In genomic region chr17:26125226-26125625, GRCm38 (mm10) we compare ENCODE assay signal across 18 mouse cellular contexts. TPM values are rescaled to one million over a fixed set of nuclear protein-coding genes. Genes with fewer than 3 reads are reported as not detected.
DNase-seq lines count a peak whose midpoint lies in the region; ATAC-seq and TF ChIP-seq lines count a peak whose summit lies in the region.
"Had no signal": no experiment of that assay in that cellular context is flagged by ENCODE, and none has a peak within 500 bp of the region (broad histone marks: within the 10 kb centered on the region; RNA-seq: fewer than 3 reads in every experiment).

No protein-coding gene starts in this region.

- H3K4me1 ChIP-seq in hindbrain, embryonic 10.5 days (replicated peaks): peaks cover 26% of the 10 kb centered on the region
- peaks cover 7% of the 10 kb centered on the region for H3K4me1 ChIP-seq in hindbrain, embryonic 11.5 days (replicated peaks; ENCODE audit: control insufficient read depth, insufficient read depth, low read length)
- peaks cover 27% of the 10 kb centered on the region for H3K4me1 ChIP-seq in liver, embryonic 15.5 days (replicated peaks)
- peaks cover 53% of the 10 kb centered on the region for H3K4me1 ChIP-seq in E14TG2a.4 (replicated peaks; ENCODE audit: low read depth, low read length)
- peaks cover 11% of the 10 kb centered on the region for H3K4me1 ChIP-seq in intestine, embryonic 16.5 days (ENCODE audit: control insufficient read depth, insufficient read depth, low read length)

- peaks cover 58% of the 10 kb centered on the region for H3K36me3 ChIP-seq in hindbrain, embryonic 10.5 days
- H3K36me3 ChIP-seq in hindbrain, embryonic 11.5 days (ENCODE audit: control insufficient read depth, insufficient read depth, low read length): 0 out of 2 replicates have a peak, but pooled peaks cover 3% of the 10 kb centered on the region
- H3K36me3 ChIP-seq in liver, embryonic 15.5 days (replicated peaks): peaks cover 50% of the 10 kb centered on the region
- peaks cover 85% of the 10 kb centered on the region for H3K36me3 ChIP-seq in E14TG2a.4 (ENCODE audit: insufficient read depth, low read length)
- peaks cover 10% of the 10 kb centered on the region for H3K36me3 ChIP-seq in intestine, embryonic 16.5 days (ENCODE audit: control insufficient read depth, insufficient read depth, low read length)

- no peak for ATAC-seq in hindbrain, embryonic 11.5 days (ENCODE audit: low FRiP score)
- ATAC-seq in liver, embryonic 15.5 days (ENCODE audit: insufficient read depth): no peak
- ATAC-seq in intestine, embryonic 16.5 days: no peak
- ATAC-seq: activated CD4-positive, CD25-positive, alpha-beta regulatory T cell, adult 4 months; forebrain, postnatal 0 days; hindbrain, postnatal 0 days; Patski had no signal

- H3K27me3 ChIP-seq in hindbrain, embryonic 10.5 days (ENCODE audit: insufficient read depth, poor library complexity, severe bottlenecking): no peaks in the 10 kb centered on the region
- no peaks in the 10 kb centered on the region for H3K27me3 ChIP-seq in hindbrain, embryonic 11.5 days (ENCODE audit: control insufficient read depth, insufficient read depth, low read length)
- no peaks in the 10 kb centered on the region for H3K27me3 ChIP-seq in liver, embryonic 15.5 days
- no peaks in the 10 kb centered on the region for H3K27me3 ChIP-seq in E14TG2a.4 (ENCODE audit: insufficient read depth, low read length)
- H3K27me3 ChIP-seq in intestine, embryonic 16.5 days (replicated peaks; ENCODE audit: control insufficient read depth, insufficient read depth, low read length): no peaks in the 10 kb centered on the region
- H3K27me3 ChIP-seq: Patski had no signal

- no peaks in the 10 kb centered on the region for H3K9me3 ChIP-seq in hindbrain, embryonic 10.5 days
- no peaks in the 10 kb centered on the region for H3K9me3 ChIP-seq in hindbrain, embryonic 11.5 days (ENCODE audit: control insufficient read depth, low read length)
- no peaks in the 10 kb centered on the region for H3K9me3 ChIP-seq in liver, embryonic 15.5 days (replicated peaks)
- H3K9me3 ChIP-seq in E14TG2a.4 (ENCODE audit: low read length): no peaks in the 10 kb centered on the region
- H3K9me3 ChIP-seq in intestine, embryonic 16.5 days (ENCODE audit: control insufficient read depth, low read length): no peaks in the 10 kb centered on the region
- H3K9me3 ChIP-seq: heart, embryonic 12.5 days; hindbrain, embryonic 13.5 days had no signal

- peak overlapping the region; percentile 16 for H3K4me3 ChIP-seq in hindbrain, embryonic 10.5 days
- H3K4me3 ChIP-seq in hindbrain, embryonic 11.5 days (ENCODE audit: low read depth, low read length): no peak overlapping the region
- H3K4me3 ChIP-seq in liver, embryonic 15.5 days (replicated peaks): no peak overlapping the region
- peak overlapping the region; percentile 43; the same call in 1 of the 2 replicates for H3K4me3 ChIP-seq in E14TG2a.4 (replicated peaks; ENCODE audit: low read length)
- no peak overlapping the region for H3K4me3 ChIP-seq in intestine, embryonic 16.5 days (ENCODE audit: low read length)

- H3K4me2 ChIP-seq in hindbrain, embryonic 11.5 days (replicated peaks; ENCODE audit: low read depth, low read length): no peak overlapping the region
- H3K4me2 ChIP-seq in liver, embryonic 15.5 days: 0 out of 2 replicates have a peak overlapping the region, but pooled peaks have one; percentile 82
- no peak overlapping the region for H3K4me2 ChIP-seq in intestine, embryonic 16.5 days (ENCODE audit: low read depth, low read length)

- TF ChIP-seq CTCF in E14TG2a.4 (conservative IDR thresholded peaks at IDR 0.05; ENCODE audit: low read length): no peak

- no peak overlapping the region for H3K27ac ChIP-seq in hindbrain, embryonic 10.5 days
- no peak overlapping the region for H3K27ac ChIP-seq in hindbrain, embryonic 11.5 days (ENCODE audit: low read depth, low read length)
- no peak overlapping the region for H3K27ac ChIP-seq in liver, embryonic 15.5 days (replicated peaks)
- H3K27ac ChIP-seq in intestine, embryonic 16.5 days (ENCODE audit: low read length): no peak overlapping the region
- H3K27ac ChIP-seq: hindbrain, embryonic 13.5 days; hindbrain, postnatal 0 days had no signal

- no peak overlapping the region for H3K9ac ChIP-seq in hindbrain, embryonic 11.5 days (ENCODE audit: low read depth, low read length)
- H3K9ac ChIP-seq in liver, embryonic 15.5 days: no peak overlapping the region
- no peak overlapping the region for H3K9ac ChIP-seq in intestine, embryonic 16.5 days (ENCODE audit: low read depth, low read length)
- H3K9ac ChIP-seq: forebrain, postnatal 0 days had no signal

- 95% methylated on average over 10 of the region's 10 CpGs for whole genome bisulfite sequencing in hindbrain, embryonic 10.5 days
- 88% methylated on average over 10 of the region's 10 CpGs for WGBS in hindbrain, embryonic 11.5 days
- 84% methylated on average over 10 of the region's 10 CpGs for WGBS in liver, embryonic 15.5 days (ENCODE audit: insufficient replicate concordance)
- WGBS in intestine, embryonic 16.5 days: 91% methylated on average over 10 of the region's 10 CpGs

- DNase-seq in cerebellum, postnatal 25 days: peak; percentile 4 to 13
- no peak for DNase-seq in cerebellum, adult 18-20 months
- no peak for DNase-seq in hindbrain, embryonic 10.5 days (ENCODE audit: low spot score)
- no peak for DNase-seq in hindbrain, embryonic 11.5 days (ENCODE audit: low spot score)
- no peak for DNase-seq in liver
- DNase-seq: adrenal gland, postnatal 14 days; cerebellum, adult 8-10 months; cerebellum, postnatal 36 days; forebrain, postnatal 0 days; gastrocnemius, postnatal 14 days had no signal

RNA-seq across cellular contexts. Expression of gene Mrpl28, which starts 1.9 kb away (rescaled TPM):
- polyA plus RNA-seq in hindbrain, embryonic 10.5 days (2016; fragmentation: Nextera tagmentation; extraction: Ambion mirVana): 301 and 318 TPM in 2 replicates
- polyA plus RNA-seq in hindbrain, embryonic 11.5 days (2014; fragmentation: Nextera tagmentation; extraction: Ambion mirVana): 244 TPM in 2 replicates
- 120 and 124 TPM in 2 replicates for polyA plus RNA-seq in liver, embryonic 15.5 days (2015; fragmentation: Nextera tagmentation; extraction: Ambion mirVana)
- polyA plus RNA-seq in intestine, embryonic 16.5 days (2015; fragmentation: Nextera tagmentation; extraction: Ambion mirVana): 242 and 260 TPM in 2 replicates

RNA-seq across cellular contexts. Expression of gene Tmem8, which starts 12.1 kb away (rescaled TPM):
- 1.8 and 1.9 TPM in 2 replicates for polyA plus RNA-seq in hindbrain, embryonic 10.5 days (2016; fragmentation: Nextera tagmentation; extraction: Ambion mirVana)
- 1.0 and 1.1 TPM in 2 replicates for polyA plus RNA-seq in hindbrain, embryonic 11.5 days (2014; fragmentation: Nextera tagmentation; extraction: Ambion mirVana)
- polyA plus RNA-seq in liver, embryonic 15.5 days (2015; fragmentation: Nextera tagmentation; extraction: Ambion mirVana): 1.5 and 1.7 TPM in 2 replicates
- polyA plus RNA-seq in intestine, embryonic 16.5 days (2015; fragmentation: Nextera tagmentation; extraction: Ambion mirVana): 12.1 and 15.1 TPM in 2 replicates

RNA-seq across cellular contexts. Expression of gene Axin1, which starts 13.3 kb away (rescaled TPM):
- 9.1 and 9.4 TPM in 2 replicates for polyA plus RNA-seq in hindbrain, embryonic 10.5 days (2016; fragmentation: Nextera tagmentation; extraction: Ambion mirVana)
- 8.6 and 12.4 TPM in 2 replicates for polyA plus RNA-seq in hindbrain, embryonic 11.5 days (2014; fragmentation: Nextera tagmentation; extraction: Ambion mirVana)
- 7.1 and 9.1 TPM in 2 replicates for polyA plus RNA-seq in liver, embryonic 15.5 days (2015; fragmentation: Nextera tagmentation; extraction: Ambion mirVana)
- 5.9 and 6.6 TPM in 2 replicates for polyA plus RNA-seq in intestine, embryonic 16.5 days (2015; fragmentation: Nextera tagmentation; extraction: Ambion mirVana)

RNA-seq across cellular contexts. Expression of gene Nme4, which starts 29.8 kb away (rescaled TPM):
- 95.9 and 109 TPM in 2 replicates for polyA plus RNA-seq in hindbrain, embryonic 10.5 days (2016; fragmentation: Nextera tagmentation; extraction: Ambion mirVana)
- polyA plus RNA-seq in hindbrain, embryonic 11.5 days (2014; fragmentation: Nextera tagmentation; extraction: Ambion mirVana): 60.3 and 62.6 TPM in 2 replicates
- polyA plus RNA-seq in liver, embryonic 15.5 days (2015; fragmentation: Nextera tagmentation; extraction: Ambion mirVana): 34.6 and 35.5 TPM in 2 replicates
- polyA plus RNA-seq in intestine, embryonic 16.5 days (2015; fragmentation: Nextera tagmentation; extraction: Ambion mirVana): 92.1 and 97.1 TPM in 2 replicates

RNA-seq across cellular contexts. Expression of gene Decr2, which starts 35.1 kb away (rescaled TPM):
- 30.2 and 30.7 TPM in 2 replicates for polyA plus RNA-seq in hindbrain, embryonic 10.5 days (2016; fragmentation: Nextera tagmentation; extraction: Ambion mirVana)
- 20.4 and 24.7 TPM in 2 replicates for polyA plus RNA-seq in hindbrain, embryonic 11.5 days (2014; fragmentation: Nextera tagmentation; extraction: Ambion mirVana)
- 14.7 and 17.2 TPM in 2 replicates for polyA plus RNA-seq in liver, embryonic 15.5 days (2015; fragmentation: Nextera tagmentation; extraction: Ambion mirVana)
- 49.6 and 51.5 TPM in 2 replicates for polyA plus RNA-seq in intestine, embryonic 16.5 days (2015; fragmentation: Nextera tagmentation; extraction: Ambion mirVana)

Comparison
In these comparisons a context has a peak if more than half of its experiments do, and no peak if none do; other contexts are left out.
1. DNase-seq: peak in cerebellum, postnatal 25 days (2 of 2); none in cerebellum, adult 18-20 months (0 of 2), hindbrain, embryonic 10.5 days (single experiment), hindbrain, embryonic 11.5 days (single experiment) and liver (single experiment).
2. H3K4me3 ChIP-seq: peak in hindbrain, embryonic 10.5 days (single experiment) and E14TG2a.4 (single experiment); none in hindbrain, embryonic 11.5 days (single experiment), liver, embryonic 15.5 days (single experiment) and intestine, embryonic 16.5 days (single experiment).